Mouse (Mus musculus) forebrain, embryonic 11.5 days (tissue): ENCODE measurements around the gene Npas1. TPM values are rescaled to one million over a fixed set of nuclear protein-coding genes. Genes with fewer than 3 reads are reported as not detected.
A peak's percentile ranks its signal among the peaks of the same experiment; 100 is the strongest.

Experiments
- ATAC-seq: fragments of 200-750 bp; cut with Nextera tagmentation; replicated peaks from 2 replicates; pipeline ENCODE4 v1.8.0; 2017; ENCODE audit warnings: moderate TSS enrichment; ENCODE audit not compliant: low FRiP score
- DNase-seq: peaks from one replicate; pipeline ENCODE4 v3.0.0-alpha.2; 2017; ENCODE audit warnings: low spot score
- H3K27ac ChIP-seq: fragments of 300-500 bp; sonication (generic); 2 replicates; pipeline ENCODE4 v1.5.1; 2014; ENCODE audit warnings: low read depth, low read length
- H3K27me3 ChIP-seq: fragments of 300-500 bp; sonication (generic); 2 replicates; pipeline ENCODE4 v1.6.1; 2014; ENCODE audit warnings: mild to moderate bottlenecking, low read length, mixed read lengths; ENCODE audit not compliant: control insufficient read depth, insufficient read depth
- H3K36me3 ChIP-seq: fragments of 300-500 bp; sonication (generic); 2 replicates; pipeline ENCODE4 v1.6.1; 2014; ENCODE audit warnings: mild to moderate bottlenecking, low read length, moderate library complexity, mixed read lengths; ENCODE audit not compliant: control insufficient read depth, insufficient read depth
- H3K4me1 ChIP-seq: fragments of 300-500 bp; sonication (generic); replicated peaks from 2 replicates; pipeline ENCODE4 v1.6.1; 2014; ENCODE audit warnings: low read length, mixed read lengths; ENCODE audit not compliant: control insufficient read depth, insufficient read depth
- H3K4me2 ChIP-seq: fragments of 300-500 bp; sonication (generic); 2 replicates; pipeline ENCODE4 v1.6.1; 2014; ENCODE audit warnings: low read depth, mild to moderate bottlenecking, low read length, moderate library complexity, mixed read lengths; ENCODE audit not compliant: severe bottlenecking
- H3K4me3 ChIP-seq: fragments of 300-500 bp; sonication (generic); 2 replicates; pipeline ENCODE4 v1.5.1; 2014; ENCODE audit warnings: low read depth, low read length
- H3K9ac ChIP-seq: fragments of 300-500 bp; sonication (generic); 2 replicates; pipeline ENCODE4 v1.6.1; 2014; ENCODE audit warnings: low read length
- H3K9me3 ChIP-seq: fragments of 300-500 bp; sonication (generic); 2 replicates; pipeline ENCODE4 v1.6.1; 2016; ENCODE audit warnings: low read length, mixed read lengths; ENCODE audit not compliant: control insufficient read depth
- WGBS: fragments of 180-500 bp; shearing (Covaris S2); extraction: QIAGEN DNeasy Blood & Tissue Kit; methylation state at CpG from one replicate; pipeline ENCODE4 v1.1.7; 2014; 5-methylcytosine and 5-hydroxymethylcytosine counted together
- polyA plus RNA-seq: library from polyadenylated mRNA; unstranded; fragments of >200 nt; fragmentation: Nextera tagmentation; extraction: Ambion mirVana; gene quantifications from 2 replicates; pipeline ENCODE4 v1.2.1, GENCODE M21; 2014

Npas1 gene
- polyA plus RNA-seq, 1 experiment from 2014 or later: 0.63 TPM

DNA sequence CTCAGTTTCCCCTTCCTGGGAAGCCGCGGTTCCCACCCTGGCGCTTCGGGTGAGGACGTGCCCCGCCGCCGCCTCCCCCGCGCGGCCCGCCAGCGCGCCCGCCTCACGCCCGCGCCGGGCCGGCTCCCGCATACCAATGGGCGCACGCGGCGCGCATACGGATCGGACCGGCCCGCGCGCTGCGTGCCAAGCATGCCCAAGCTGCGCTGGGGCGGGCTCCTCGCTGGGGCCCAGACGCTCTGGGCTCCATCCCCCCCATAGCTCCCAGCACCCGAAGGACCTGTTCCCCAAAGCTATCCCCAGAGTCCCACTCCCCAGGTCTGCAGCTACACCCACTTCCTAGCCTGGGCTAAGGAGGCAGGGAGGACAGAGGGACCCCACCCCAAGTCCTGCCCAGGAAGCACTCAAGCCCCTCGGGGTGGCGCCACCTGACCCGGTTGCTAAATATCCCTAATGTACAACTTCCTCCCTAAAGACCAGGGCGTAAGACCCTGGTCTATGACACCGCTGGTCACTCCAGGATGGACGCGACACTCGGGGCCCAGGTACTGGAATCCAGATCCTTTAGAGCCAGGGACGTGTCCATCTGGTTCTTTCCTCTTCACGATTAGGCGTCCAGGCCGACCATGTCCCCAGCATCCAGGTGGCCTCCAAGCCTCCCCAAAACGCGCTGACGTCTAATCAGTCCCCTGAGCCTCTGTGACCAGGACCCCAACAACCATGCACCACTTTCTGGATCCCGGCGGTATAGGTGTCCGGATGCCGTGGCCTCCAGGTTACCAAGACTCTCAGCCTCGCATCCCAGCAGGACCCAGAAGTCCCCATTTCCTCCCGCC lies 1.5 kb downstream of the Npas1 start:
- peak overlapping the region; percentile 51 for H3K4me2 ChIP-seq
- H3K9ac ChIP-seq: no peak overlapping the region
- H3K4me3 ChIP-seq: peak overlapping the region; percentile 26
- H3K9me3 ChIP-seq: no peaks in the 10 kb centered on the region
- DNase-seq (no peak), ATAC-seq (no peak; the same call in 1 of the 2 replicates)
- H3K27ac ChIP-seq: no peak overlapping the region
- no peaks in the 10 kb centered on the region for H3K36me3 ChIP-seq
- peaks cover 60% of the 10 kb centered on the region for H3K27me3 ChIP-seq
- H3K4me1 ChIP-seq: peaks cover 14% of the 10 kb centered on the region
- 1% methylated on average over 51 of the region's 59 CpGs for WGBS

DNA sequence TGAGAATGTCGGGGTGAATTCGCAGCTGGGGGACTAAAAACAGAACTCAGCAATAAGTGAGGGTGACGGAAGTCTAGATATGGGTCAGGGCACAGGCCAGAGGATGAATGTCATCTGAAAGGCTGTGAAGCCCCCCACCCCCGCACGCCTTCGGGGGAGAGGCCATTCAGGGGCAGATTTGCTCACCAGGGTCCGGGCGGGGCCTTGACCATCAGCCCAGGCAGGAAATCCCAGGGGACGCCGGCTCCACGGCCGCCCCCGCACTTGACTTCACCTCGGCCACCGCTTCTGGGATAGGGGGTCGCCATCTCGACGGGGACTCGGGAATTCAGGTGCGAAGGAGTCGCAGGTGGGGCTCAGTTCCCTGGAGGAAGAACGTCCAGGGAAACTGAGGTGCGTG lies 2.2 kb downstream of the Npas1 start:
- Histone ChIP-seq H3K9ac (no peak overlapping the region), H3K27ac (no peak overlapping the region), H3K9me3 (no peaks in the 10 kb centered on the region), H3K4me2 (no peak overlapping the region), H3K4me3 (no peak overlapping the region), H3K36me3 (no peaks in the 10 kb centered on the region), H3K27me3 (peaks cover 65% of the 10 kb centered on the region), H3K4me1 (peaks cover 14% of the 10 kb centered on the region)
- no peak for ATAC-seq
- WGBS: 5% methylated on average over 23 of the region's 23 CpGs
- DNase-seq: no peak

DNA sequence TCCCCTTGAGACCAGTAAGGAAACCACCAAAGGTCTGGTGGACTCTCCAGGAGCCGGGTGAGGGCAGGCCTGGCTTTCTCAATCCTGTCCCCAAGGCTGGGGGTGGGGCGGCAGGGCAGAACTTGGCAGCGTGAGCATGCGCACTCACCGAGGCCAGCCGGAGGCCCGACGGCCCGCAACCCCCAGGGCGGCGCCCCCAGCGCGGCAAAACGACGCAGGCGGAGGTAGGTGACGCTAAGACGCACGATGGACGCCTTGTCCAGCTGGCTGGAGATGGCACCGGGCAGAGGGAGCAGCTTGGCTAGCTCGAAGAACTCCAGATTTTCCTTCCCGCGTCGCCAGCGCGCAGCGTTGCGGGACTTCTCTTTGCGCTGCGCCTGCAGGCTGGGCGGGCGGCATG lies 3.1 kb downstream of the Npas1 start:
- ATAC-seq (no peak), DNase-seq (no peak)
- Histone ChIP-seq H3K9ac (no peak overlapping the region), H3K4me2 (0 out of 2 replicates have a peak overlapping the region, but pooled peaks have one; percentile 24), H3K36me3 (no peaks in the 10 kb centered on the region), H3K4me1 (peaks cover 14% of the 10 kb centered on the region), H3K4me3 (0 out of 2 replicates have a peak overlapping the region, but pooled peaks have one; percentile 14), H3K27me3 (peaks cover 73% of the 10 kb centered on the region), H3K9me3 (no peaks in the 10 kb centered on the region), H3K27ac (no peak overlapping the region)
- 3% methylated on average over 33 of the region's 33 CpGs for WGBS

DNA sequence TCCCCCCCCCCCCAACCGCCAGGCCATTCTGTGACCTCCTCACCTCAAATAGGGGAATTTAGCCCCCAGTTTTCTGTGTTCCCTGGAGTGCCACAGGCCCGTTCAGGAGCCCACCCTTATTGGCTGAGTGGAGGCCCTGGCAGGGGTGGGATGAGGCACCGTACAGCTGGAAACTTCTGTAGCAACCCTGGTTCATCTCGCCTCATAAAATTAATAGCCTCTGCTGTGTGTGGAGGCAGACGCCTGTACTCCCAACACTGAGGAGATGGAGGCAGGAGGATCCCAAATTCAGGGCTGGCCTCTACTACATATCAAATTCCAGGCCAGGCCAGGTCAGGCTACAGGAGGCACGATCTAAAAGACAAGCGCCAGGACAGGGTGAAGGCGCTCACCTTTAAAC lies 3.7 kb downstream of the Npas1 start:
- Histone ChIP-seq H3K4me3 (no peak overlapping the region), H3K4me1 (peaks cover 14% of the 10 kb centered on the region), H3K9ac (no peak overlapping the region), H3K9me3 (no peaks in the 10 kb centered on the region), H3K4me2 (no peak overlapping the region), H3K36me3 (no peaks in the 10 kb centered on the region), H3K27me3 (peaks cover 77% of the 10 kb centered on the region), H3K27ac (no peak overlapping the region)
- WGBS: 61% methylated on average over 8 of the region's 8 CpGs
- DNase-seq (no peak), ATAC-seq (no peak)

DNA sequence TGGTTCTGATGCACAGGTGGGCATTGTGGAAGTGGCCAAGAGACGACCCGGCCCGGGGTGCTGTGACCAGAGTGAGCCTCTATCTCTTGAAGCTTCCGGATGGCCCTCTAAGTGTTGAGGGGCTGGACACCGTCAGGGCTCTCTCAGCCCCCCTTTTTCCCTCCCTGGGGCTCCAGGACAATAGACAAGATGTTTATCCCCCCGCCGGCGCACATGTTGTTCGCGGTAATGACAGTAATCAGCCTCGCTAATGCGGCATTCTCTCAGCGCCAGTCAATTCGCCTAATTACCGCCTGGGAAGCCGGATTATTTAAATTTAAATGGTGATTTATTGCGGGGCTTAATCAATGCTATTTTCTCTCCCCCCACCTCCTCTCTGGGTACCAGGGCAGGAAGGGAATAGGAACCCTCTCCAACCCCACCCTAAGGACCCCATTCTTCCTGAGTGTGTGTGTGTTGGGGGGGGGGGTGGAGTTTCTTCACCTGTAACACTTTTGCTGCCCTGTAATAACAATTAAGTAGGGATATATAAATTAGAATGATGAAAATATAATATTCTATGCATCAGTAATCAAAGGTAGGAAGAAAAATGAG lies 5.3 kb downstream of the Npas1 start:
- peak; percentile 47; the same call in 1 of the 2 replicates for ATAC-seq
- peaks cover 72% of the 10 kb centered on the region for H3K27me3 ChIP-seq
- H3K4me1 ChIP-seq: peaks cover 18% of the 10 kb centered on the region
- H3K4me3 ChIP-seq: no peak overlapping the region
- DNase-seq: peak; percentile 74
- H3K9ac ChIP-seq: no peak overlapping the region
- no peak overlapping the region for H3K27ac ChIP-seq
- no peaks in the 10 kb centered on the region for H3K36me3 ChIP-seq
- no peak overlapping the region for H3K4me2 ChIP-seq
- H3K9me3 ChIP-seq: no peaks in the 10 kb centered on the region
- WGBS: 2% methylated on average over 17 of the region's 17 CpGs

DNA sequence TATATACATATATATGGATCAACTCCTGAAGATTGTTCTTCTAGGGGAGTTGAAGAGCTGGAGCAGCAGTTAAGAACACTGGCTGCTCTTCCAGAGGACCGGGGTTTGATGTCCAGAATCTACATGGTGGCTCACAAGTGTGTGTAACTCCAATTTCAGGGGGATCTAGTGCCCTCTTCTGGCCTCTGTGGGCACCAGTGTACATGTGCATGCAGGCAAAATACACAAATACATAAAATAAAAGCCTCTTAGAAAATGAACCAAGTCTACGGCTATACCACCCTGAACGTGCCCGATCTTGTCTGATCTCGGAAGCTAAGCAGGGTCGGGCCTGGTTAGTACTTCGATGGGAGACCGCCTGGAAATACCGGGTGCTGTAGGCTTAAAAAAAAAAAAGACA lies 6.0 kb downstream of the Npas1 start:
- no peak for DNase-seq
- H3K9ac ChIP-seq: no peak overlapping the region
- WGBS: 42% methylated on average over 9 of the region's 9 CpGs
- H3K27ac ChIP-seq: no peak overlapping the region
- no peak for ATAC-seq
- no peaks in the 10 kb centered on the region for H3K36me3 ChIP-seq
- H3K9me3 ChIP-seq: no peaks in the 10 kb centered on the region
- peaks cover 65% of the 10 kb centered on the region for H3K27me3 ChIP-seq
- H3K4me3 ChIP-seq: no peak overlapping the region
- H3K4me2 ChIP-seq: no peak overlapping the region
- peaks cover 16% of the 10 kb centered on the region for H3K4me1 ChIP-seq

DNA sequence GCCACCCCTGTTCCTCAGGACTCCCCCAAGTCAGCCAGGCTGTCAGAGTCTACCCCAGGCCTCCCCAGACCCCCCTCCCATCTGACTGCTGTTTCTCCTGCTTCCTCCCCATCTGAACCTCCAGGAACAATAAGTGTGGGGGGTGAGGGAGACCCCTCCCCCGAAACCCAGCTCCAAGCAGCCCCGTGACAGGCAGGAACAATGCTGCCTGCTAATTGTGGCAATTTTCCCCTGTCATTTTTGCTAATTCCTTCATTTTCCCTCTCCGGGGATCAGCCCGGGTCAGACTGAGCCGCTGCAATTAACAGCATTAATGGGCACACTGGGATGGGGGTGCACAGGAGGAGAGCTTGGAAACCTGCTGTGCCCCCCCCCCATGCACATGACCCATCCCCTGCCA lies 9.4 kb downstream of the Npas1 start:
- H3K36me3 ChIP-seq: no peaks in the 10 kb centered on the region
- peaks cover 31% of the 10 kb centered on the region for H3K27me3 ChIP-seq
- WGBS: 11% methylated on average over 5 of the region's 5 CpGs
- DNase-seq: no peak
- ATAC-seq: no peak
- H3K4me3 ChIP-seq: no peak overlapping the region
- H3K4me1 ChIP-seq: peaks cover 10% of the 10 kb centered on the region
- no peak overlapping the region for H3K27ac ChIP-seq
- H3K9me3 ChIP-seq: no peaks in the 10 kb centered on the region
- no peak overlapping the region for H3K9ac ChIP-seq
- H3K4me2 ChIP-seq: no peak overlapping the region

DNA sequence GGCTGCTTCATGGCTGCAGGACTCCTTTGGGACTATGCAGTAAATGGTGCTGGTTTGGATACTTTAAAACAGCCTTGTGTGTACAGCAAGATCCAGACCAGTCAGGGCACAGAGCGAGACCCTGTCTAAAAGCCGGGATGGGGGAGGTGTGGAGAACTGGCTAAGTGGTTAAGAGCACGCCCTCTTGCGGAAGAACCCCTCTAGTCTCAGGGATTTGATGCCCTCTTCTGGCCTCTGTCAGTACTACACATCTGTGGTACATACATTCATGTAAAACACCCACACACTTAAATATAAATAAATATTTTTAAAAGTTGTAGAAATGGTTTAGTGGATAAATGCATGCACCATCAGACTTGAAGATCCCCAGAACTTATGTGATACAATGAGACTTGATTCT lies 11.0 kb downstream of the Npas1 start:
- Histone ChIP-seq H3K4me2 (no peak overlapping the region), H3K27ac (no peak overlapping the region), H3K9ac (no peak overlapping the region), H3K4me3 (no peak overlapping the region), H3K9me3 (no peaks in the 10 kb centered on the region), H3K27me3 (peaks cover 22% of the 10 kb centered on the region), H3K36me3 (no peaks in the 10 kb centered on the region), H3K4me1 (peaks cover 5% of the 10 kb centered on the region; the same call in 1 of the 2 replicates)
- ATAC-seq: no peak
- no peak for DNase-seq
- 81% methylated on average over 4 of the region's 4 CpGs for WGBS
